Mouse (Mus musculus) lung, embryonic 16.5 days (tissue): ENCODE results near the gene Med10. TPM values are rescaled to one million over a fixed set of nuclear protein-coding genes. Genes with fewer than 3 reads are reported as not detected.
A peak's percentile ranks its signal among the peaks of the same experiment; 100 is the strongest.

ENCODE experiments used
- ATAC-seq: fragments of 200-750 bp; cut with Nextera tagmentation; 2 replicates; pipeline ENCODE4 v1.8.0; 2017; ENCODE audit warnings: low read depth, mild to moderate bottlenecking, moderate library complexity
- H3K27ac ChIP-seq: fragments of 300-500 bp; sonication (generic); 2 replicates; pipeline ENCODE4 v1.5.1; 2014; ENCODE audit warnings: mild to moderate bottlenecking, control low read depth, low read length
- H3K27me3 ChIP-seq: fragments of 300-500 bp; sonication (generic); 2 replicates; pipeline ENCODE4 v1.6.1; 2014; ENCODE audit warnings: low read depth, low read length, mixed read lengths; ENCODE audit not compliant: control insufficient read depth, insufficient read depth
- H3K36me3 ChIP-seq: fragments of 300-500 bp; sonication (generic); 2 replicates; pipeline ENCODE4 v1.6.1; 2014; ENCODE audit warnings: low read length; ENCODE audit not compliant: control insufficient read depth, insufficient read depth
- H3K4me1 ChIP-seq: fragments of 300-500 bp; sonication (generic); replicated peaks from 2 replicates; pipeline ENCODE4 v1.6.1; 2014; ENCODE audit warnings: low read length, mixed read lengths; ENCODE audit not compliant: control insufficient read depth, insufficient read depth
- H3K4me2 ChIP-seq: fragments of 300-500 bp; sonication (generic); 2 replicates; pipeline ENCODE4 v1.6.1; 2014; ENCODE audit warnings: low read depth, low read length, control low read depth
- H3K4me3 ChIP-seq: fragments of 300-500 bp; sonication (generic); 2 replicates; pipeline ENCODE4 v1.5.1; 2014; ENCODE audit warnings: mild to moderate bottlenecking, low read length, control low read depth
- H3K9ac ChIP-seq: fragments of 300-500 bp; sonication (generic); 2 replicates; pipeline ENCODE4 v1.6.1; 2014; ENCODE audit warnings: low read length, control low read depth
- H3K9me3 ChIP-seq: fragments of 300-500 bp; sonication (generic); 2 replicates; pipeline ENCODE4 v1.6.1; 2016; ENCODE audit warnings: low read length; ENCODE audit not compliant: control insufficient read depth
- WGBS: fragments of 180-500 bp; shearing (Covaris S2); extraction: QIAGEN DNeasy Blood & Tissue Kit; methylation state at CpG from one replicate; pipeline ENCODE4 v1.1.7; 2014; 5-methylcytosine and 5-hydroxymethylcytosine counted together
- polyA plus RNA-seq: library from polyadenylated mRNA; unstranded; fragments of >200 nt; fragmentation: Nextera tagmentation; extraction: Ambion mirVana; gene quantifications from 2 replicates; pipeline ENCODE4 v1.2.1, GENCODE M21; 2015

Med10 gene
- 127 and 128 TPM in 2 replicates for polyA plus RNA-seq

- no peak for ATAC-seq
- no peak within 1 kb of the TSS for H3K4me3 ChIP-seq
- no peaks in the 10 kb centered on the region for H3K36me3 ChIP-seq
- no peaks in the 10 kb centered on the region for H3K9me3 ChIP-seq
- WGBS: 79% methylated on average over 5 of the region's 5 CpGs
- no peak within 1 kb of the TSS for H3K9ac ChIP-seq
- no peak within 1 kb of the TSS for H3K27ac ChIP-seq
- H3K4me2 ChIP-seq: no peak within 1 kb of the TSS
- no peaks in the 10 kb centered on the region for H3K4me1 ChIP-seq
- no peaks in the 10 kb centered on the region for H3K27me3 ChIP-seq
These were observed at the start of gene Med10 for GRCm38 (mm10) chr13:69802095-69802494. Med10 (plus strand) TSS chr13:69802395.

- 69% methylated on average over 2 of the region's 2 CpGs for WGBS
These were observed 49.3 kb upstream of the Med10 start for GRCm38 (mm10) chr13:69752875-69753274.

GRCm38 (mm10) chr13:69758979-69759378, 43.2 kb upstream of the Med10 start:
- Histone ChIP-seq H3K9ac (no peak overlapping the region), H3K4me3 (no peak overlapping the region), H3K4me1 (no peaks in the 10 kb centered on the region), H3K27ac (no peak overlapping the region), H3K4me2 (no peak overlapping the region), H3K36me3 (no peaks in the 10 kb centered on the region), H3K27me3 (no peaks in the 10 kb centered on the region), H3K9me3 (no peaks in the 10 kb centered on the region)
- WGBS: 39% methylated on average over 6 of the region's 6 CpGs
- ATAC-seq: peak; percentile 68

More at GRCm38 (mm10) chr13:69752875-69753274, 49.3 kb upstream of the Med10 start:
- no peaks in the 10 kb centered on the region for H3K27me3 ChIP-seq
- no peak overlapping the region for H3K27ac ChIP-seq
- H3K9ac ChIP-seq: no peak overlapping the region
- no peak overlapping the region for H3K4me3 ChIP-seq
- no peaks in the 10 kb centered on the region for H3K36me3 ChIP-seq
- H3K4me1 ChIP-seq: no peaks in the 10 kb centered on the region
- no peaks in the 10 kb centered on the region for H3K9me3 ChIP-seq
- no peak overlapping the region for H3K4me2 ChIP-seq
- no peak for ATAC-seq

GRCm38 (mm10) chr13:69761393-69761792, 40.8 kb upstream of the Med10 start:
- WGBS: 53% methylated on average over 10 of the region's 10 CpGs
- peak; percentile 81 for ATAC-seq

GRCm38 (mm10) chr13:69764646-69765045, 37.5 kb upstream of the Med10 start:
- Histone ChIP-seq H3K9ac (no peak overlapping the region), H3K4me2 (no peak overlapping the region), H3K4me3 (no peak overlapping the region), H3K9me3 (no peaks in the 10 kb centered on the region), H3K27me3 (no peaks in the 10 kb centered on the region), H3K27ac (no peak overlapping the region), H3K4me1 (no peaks in the 10 kb centered on the region), H3K36me3 (no peaks in the 10 kb centered on the region)
- ATAC-seq: no peak
- 51% methylated on average over 9 of the region's 9 CpGs for WGBS

More at GRCm38 (mm10) chr13:69761393-69761792, 40.8 kb upstream of the Med10 start:
- Histone ChIP-seq H3K36me3 (no peaks in the 10 kb centered on the region), H3K4me3 (no peak overlapping the region), H3K4me2 (no peak overlapping the region), H3K27me3 (no peaks in the 10 kb centered on the region), H3K9me3 (no peaks in the 10 kb centered on the region), H3K9ac (no peak overlapping the region), H3K27ac (no peak overlapping the region), H3K4me1 (no peaks in the 10 kb centered on the region)

GRCm38 (mm10) chr13:69768152-69768551, 34.0 kb upstream of the Med10 start:
- Histone ChIP-seq H3K27me3 (no peaks in the 10 kb centered on the region), H3K9ac (no peak overlapping the region), H3K36me3 (no peaks in the 10 kb centered on the region), H3K27ac (no peak overlapping the region), H3K9me3 (no peaks in the 10 kb centered on the region), H3K4me3 (no peak overlapping the region), H3K4me1 (no peaks in the 10 kb centered on the region), H3K4me2 (no peak overlapping the region)
- ATAC-seq: no peak
- WGBS: 84% methylated on average over 10 of the region's 10 CpGs

- Histone ChIP-seq H3K9me3 (no peaks in the 10 kb centered on the region), H3K36me3 (no peaks in the 10 kb centered on the region), H3K4me1 (no peaks in the 10 kb centered on the region), H3K4me3 (no peak overlapping the region), H3K27ac (no peak overlapping the region), H3K9ac (no peak overlapping the region), H3K27me3 (no peaks in the 10 kb centered on the region), H3K4me2 (no peak overlapping the region)
- ATAC-seq: no peak
- WGBS: 75% methylated on average over 12 of the region's 12 CpGs
These were observed 31.4 kb upstream of the Med10 start for GRCm38 (mm10) chr13:69770538-69771456.

- no peak for ATAC-seq
- Histone ChIP-seq H3K9ac (no peak overlapping the region), H3K4me2 (no peak overlapping the region), H3K36me3 (no peaks in the 10 kb centered on the region), H3K4me1 (no peaks in the 10 kb centered on the region), H3K27me3 (no peaks in the 10 kb centered on the region), H3K4me3 (no peak overlapping the region), H3K27ac (no peak overlapping the region), H3K9me3 (no peaks in the 10 kb centered on the region)
- 78% methylated on average over 4 of the region's 4 CpGs for WGBS
These were observed 29.8 kb upstream of the Med10 start for GRCm38 (mm10) chr13:69772358-69772757.

- Histone ChIP-seq H3K9ac (no peak overlapping the region), H3K27ac (no peak overlapping the region), H3K9me3 (no peaks in the 10 kb centered on the region), H3K27me3 (no peaks in the 10 kb centered on the region), H3K36me3 (no peaks in the 10 kb centered on the region), H3K4me1 (no peaks in the 10 kb centered on the region), H3K4me2 (no peak overlapping the region), H3K4me3 (no peak overlapping the region)
- WGBS: 81% methylated on average over 19 of the region's 19 CpGs
- no peak for ATAC-seq
These were observed 24.0 kb upstream of the Med10 start for GRCm38 (mm10) chr13:69778221-69778620.
